Mouse (Mus musculus) thymus, postnatal 10 days (tissue): ENCODE data around the gene Gm11009.
"Not testable (repeated sequence)": the region's sequence is repeated elsewhere in the genome, so short reads cannot be mapped to it uniquely, and the experiment has no call there.

Experiments
- DNase-seq, 2 experiments: peaks; one replicate each; pipeline ENCODE4 v3.0.0; 2021; ENCODE audit warnings: low spot score in 2 of 2

Gm11009 gene

DNA sequence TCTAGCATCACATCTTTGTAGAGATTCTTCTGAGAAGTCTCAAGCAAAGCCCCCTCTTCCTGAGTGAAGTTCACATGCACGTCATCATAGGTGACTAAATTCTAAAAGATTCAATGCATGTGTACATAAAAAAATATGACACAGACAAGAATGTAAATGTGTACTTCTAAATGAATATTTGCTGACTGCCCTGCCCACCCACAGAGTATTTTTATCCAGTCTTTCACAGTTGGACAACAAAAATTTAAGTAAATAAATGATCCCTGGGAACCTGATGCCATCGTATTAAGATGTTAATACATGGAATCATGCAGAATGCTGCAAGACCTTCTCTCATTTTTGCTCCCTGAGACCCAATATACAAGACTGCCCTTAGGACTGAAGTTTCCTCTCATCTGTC lies at the start of gene Gm11009:
Gm11009 (minus strand) TSS at position 101 of the 400 bp plus-strand sequence.
- DNase-seq: not testable (repeated sequence)
